Mouse (Mus musculus) splenic B cell, adult 2 months (primary cell): ENCODE results near the gene Itgbl1.
"Not testable (repeated sequence)": the region's sequence is repeated elsewhere in the genome, so short reads cannot be mapped to it uniquely, and the experiment has no call there.

ENCODE experiments used
- DNase-seq: peaks from one replicate; pipeline ENCODE4 v3.0.0-alpha.2; 2011; ENCODE audit warnings: low read depth, low spot score
- H3K27me3 ChIP-seq: 2 replicates; pipeline ENCODE4 v1.6.1; 2012; ENCODE audit warnings: mild to moderate bottlenecking, low read length, moderate library complexity, mixed read lengths; ENCODE audit not compliant: control insufficient read depth, poor library complexity, insufficient read depth, severe bottlenecking
- H3K36me3 ChIP-seq: 2 replicates; pipeline ENCODE4 v1.6.1; 2012; ENCODE audit warnings: mild to moderate bottlenecking, low read length, moderate library complexity, mixed read lengths; ENCODE audit not compliant: control insufficient read depth, poor library complexity, insufficient read depth, severe bottlenecking

The Itgbl1 gene

DNA sequence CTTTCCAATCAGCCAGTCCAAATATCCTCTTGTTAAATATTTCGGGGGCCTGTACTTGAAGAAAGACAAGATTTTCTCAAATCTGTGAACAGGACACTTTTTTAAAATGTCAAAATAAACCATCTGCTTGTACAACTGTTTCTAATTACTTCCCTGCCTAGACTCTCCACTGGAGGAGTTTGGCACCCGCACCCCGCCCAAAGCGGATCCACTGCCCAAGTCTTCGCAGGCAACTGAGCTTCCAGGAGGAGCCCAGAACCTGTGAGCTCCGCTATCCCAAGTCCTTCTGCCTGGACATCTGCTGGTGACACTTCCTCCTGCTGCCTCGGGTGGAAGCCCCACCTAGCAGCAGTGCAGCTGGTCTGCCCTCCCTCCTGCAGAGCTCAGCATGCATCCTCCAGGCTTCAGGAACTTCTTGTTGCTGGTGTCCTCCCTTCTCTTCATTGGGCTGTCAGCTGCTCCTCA, at the start of gene Itgbl1:
Gene Itgbl1, plus strand, starts transcription at position 51 of the 465 bp plus-strand sequence.
- no peak for DNase-seq
- H3K36me3 ChIP-seq = no peaks in the 10 kb centered on the region
- no peaks in the 10 kb centered on the region for H3K27me3 ChIP-seq

- no peaks in the 10 kb centered on the region for H3K27me3 ChIP-seq
- no peaks in the 10 kb centered on the region for H3K36me3 ChIP-seq
- DNase-seq = no peak
Observed at GRCm38 (mm10) chr14:123622969-123623368, 36.8 kb upstream of the Itgbl1 start.

DNA sequence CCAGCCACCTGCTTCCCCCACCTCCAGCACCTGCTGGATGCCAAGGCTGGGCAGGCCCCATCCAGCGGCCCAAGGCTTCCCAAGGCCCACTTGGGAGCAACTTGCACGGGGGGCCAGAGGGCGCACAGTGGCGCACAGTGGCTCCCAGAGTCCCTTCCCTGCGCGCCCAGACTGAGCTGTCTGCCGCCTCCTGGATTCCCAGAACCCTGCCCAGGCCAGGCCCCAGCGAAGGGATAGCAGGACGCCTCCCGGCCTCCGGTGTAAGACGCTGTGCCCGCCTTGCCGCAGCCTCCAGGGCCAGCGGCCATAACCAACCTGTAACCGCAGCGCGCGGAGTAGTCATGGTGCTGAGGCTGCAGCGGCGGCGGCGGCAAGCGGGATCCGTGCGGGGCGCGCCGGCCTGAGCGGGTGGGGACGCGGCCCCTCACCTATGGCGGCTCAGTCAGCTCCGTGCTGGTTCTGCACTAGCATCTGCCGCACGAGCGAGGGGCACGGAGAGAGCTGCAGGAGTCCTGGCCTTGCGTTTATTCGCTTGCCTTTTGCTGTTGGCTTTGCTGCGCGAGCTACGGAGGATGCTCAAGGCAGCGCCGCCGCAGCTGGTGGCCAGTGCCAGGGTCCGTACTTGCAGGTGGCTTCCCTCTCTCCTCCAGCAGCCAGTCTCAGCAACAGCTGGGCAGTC, 33.1 kb upstream of the Itgbl1 start, which contains the start of gene Nalcn:
Gene Nalcn, minus strand, starts transcription at position 644 of the 679 bp plus-strand sequence.
- no peak for DNase-seq
- Histone ChIP-seq H3K36me3 (no peaks in the 10 kb centered on the region), H3K27me3 (no peaks in the 10 kb centered on the region)

DNA sequence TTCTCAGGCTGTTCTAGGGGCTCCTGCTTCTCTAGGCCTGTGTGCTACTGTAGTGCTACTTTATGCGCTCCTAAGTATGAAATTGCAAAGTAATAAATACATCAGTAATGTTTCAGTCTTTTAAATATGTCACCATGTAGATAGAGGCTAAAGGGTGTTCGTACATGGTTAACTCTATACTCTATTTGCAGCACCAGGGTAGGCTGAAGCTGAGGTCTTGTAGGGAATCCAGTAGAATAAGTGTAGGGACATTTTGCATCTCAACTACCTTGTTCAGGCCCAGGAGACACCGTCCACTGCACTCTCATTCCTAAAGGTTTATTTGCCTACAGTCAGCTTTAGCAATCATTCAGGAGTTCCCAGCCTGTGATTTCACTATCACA, 32.6 kb upstream of the Itgbl1 start:
- no peaks in the 10 kb centered on the region for H3K27me3 ChIP-seq
- no peaks in the 10 kb centered on the region for H3K36me3 ChIP-seq
- DNase-seq = no peak

- Histone ChIP-seq H3K36me3 (no peaks in the 10 kb centered on the region), H3K27me3 (no peaks in the 10 kb centered on the region)
- no peak for DNase-seq
Observed at GRCm38 (mm10) chr14:123661091-123661491, 1.3 kb downstream of the Itgbl1 start.

- DNase-seq = no peak
- H3K36me3 ChIP-seq = no peaks in the 10 kb centered on the region
- H3K27me3 ChIP-seq = no peaks in the 10 kb centered on the region
Observed at GRCm38 (mm10) chr14:123662386-123662785, 2.6 kb downstream of the Itgbl1 start.

DNA sequence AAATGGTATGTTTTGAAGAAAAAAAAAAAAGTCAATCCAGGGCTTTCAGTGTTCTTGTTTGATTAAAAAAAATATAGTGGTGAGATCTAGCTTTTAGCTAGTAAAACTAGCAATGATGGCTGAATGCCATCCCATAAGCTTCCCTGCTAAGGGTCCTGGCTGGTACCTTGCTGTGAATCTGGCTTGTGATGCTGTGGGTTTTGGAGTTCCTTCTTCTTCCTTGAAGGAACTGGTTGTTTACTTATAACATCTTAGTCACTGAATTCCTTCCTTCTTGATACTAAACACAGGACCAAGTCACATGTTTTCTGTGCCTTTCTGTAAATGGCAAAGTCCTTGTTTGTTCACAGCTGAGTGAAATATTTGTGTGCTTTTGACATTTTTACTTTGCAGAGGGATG, 3.4 kb downstream of the Itgbl1 start:
- Histone ChIP-seq H3K27me3 (no peaks in the 10 kb centered on the region), H3K36me3 (no peaks in the 10 kb centered on the region)
- DNase-seq = no peak

DNA sequence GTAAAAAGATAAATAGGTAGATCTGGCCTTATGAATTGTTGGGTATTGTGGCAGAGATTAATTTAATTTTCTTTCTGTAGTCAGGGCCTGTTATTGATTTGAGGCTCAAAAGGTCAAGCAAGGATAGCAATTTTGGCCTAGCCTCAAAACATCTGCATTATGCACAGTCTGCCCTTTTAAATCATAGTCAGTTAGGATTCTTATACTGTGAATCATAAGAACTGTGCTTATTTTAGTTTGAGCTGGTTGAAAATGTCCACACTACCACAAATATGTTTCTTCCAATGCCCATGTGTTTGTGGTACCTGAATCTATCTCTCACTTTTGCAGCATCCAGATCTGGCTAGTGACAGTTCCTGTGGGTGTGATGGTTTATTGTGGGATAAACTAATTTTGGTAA, 4.7 kb downstream of the Itgbl1 start:
- DNase-seq = no peak
- Histone ChIP-seq H3K27me3 (no peaks in the 10 kb centered on the region), H3K36me3 (no peaks in the 10 kb centered on the region)

DNA sequence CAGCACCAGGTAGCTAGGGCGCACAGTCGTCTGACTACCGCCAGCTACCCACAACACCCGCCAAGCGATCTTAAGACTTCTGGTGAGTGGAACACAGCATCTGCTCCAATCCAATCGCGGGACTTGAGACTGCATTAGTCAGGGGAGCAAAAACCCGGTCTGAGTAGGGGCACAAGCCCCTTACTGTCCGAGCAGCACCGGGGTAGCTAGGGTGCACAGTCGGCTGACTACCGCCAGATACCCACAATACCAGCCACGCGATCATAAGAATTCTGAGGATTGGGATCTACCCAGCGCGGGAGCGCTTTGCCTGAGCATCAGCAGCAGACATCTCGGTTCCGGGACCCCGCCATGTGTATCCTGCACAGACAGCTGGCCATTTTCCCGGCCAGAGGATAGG, 11.3 kb downstream of the Itgbl1 start:
- not testable (repeated sequence) for H3K36me3 ChIP-seq, H3K27me3 ChIP-seq, DNase-seq

DNA sequence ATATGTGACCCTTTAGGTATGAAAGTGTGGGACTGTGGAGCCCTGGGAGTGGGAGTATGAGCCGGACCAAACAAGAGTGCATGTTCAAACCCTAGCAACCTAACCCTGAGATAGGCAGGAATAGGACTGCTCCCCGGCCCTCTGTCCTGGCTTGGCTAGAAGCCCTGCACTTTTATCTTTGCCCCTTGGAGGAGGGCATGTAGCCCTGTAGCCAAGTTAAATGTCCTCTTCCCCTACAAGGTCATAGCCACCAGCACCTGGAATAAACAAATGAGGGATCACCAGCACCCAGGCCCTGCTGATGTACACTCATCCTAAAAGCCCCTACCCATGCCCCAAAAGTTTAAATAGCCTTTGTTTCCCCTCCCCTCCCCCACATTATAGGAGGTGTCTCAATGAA, 18.3 kb downstream of the Itgbl1 start:
- Histone ChIP-seq H3K27me3 (no peaks in the 10 kb centered on the region), H3K36me3 (no peaks in the 10 kb centered on the region)
- no peak for DNase-seq

- Histone ChIP-seq H3K27me3 (no peaks in the 10 kb centered on the region), H3K36me3 (no peaks in the 10 kb centered on the region)
- no peak for DNase-seq
Observed at GRCm38 (mm10) chr14:123714751-123715150, 55.0 kb downstream of the Itgbl1 start.

DNA sequence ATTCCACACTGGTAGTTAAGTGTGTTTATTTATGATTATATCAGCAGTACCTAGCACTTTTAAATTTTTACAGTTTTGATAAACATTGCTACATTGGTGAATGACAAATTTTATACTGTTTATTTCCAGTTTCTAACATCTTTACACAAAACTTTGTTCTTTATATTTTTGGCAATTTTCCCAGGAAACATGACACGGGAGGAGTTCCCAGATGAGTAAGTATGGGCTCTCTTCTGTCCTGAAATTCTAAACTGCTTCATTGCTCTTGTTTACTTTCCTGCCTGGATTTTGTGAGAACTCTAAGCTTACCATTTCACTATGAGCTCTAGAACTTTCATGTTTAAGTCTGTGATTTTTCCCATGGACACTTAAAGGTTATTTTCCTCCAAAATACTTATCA, 82.3 kb downstream of the Itgbl1 start:
- H3K27me3 ChIP-seq = no peaks in the 10 kb centered on the region
- no peak for DNase-seq
- no peaks in the 10 kb centered on the region for H3K36me3 ChIP-seq

DNA sequence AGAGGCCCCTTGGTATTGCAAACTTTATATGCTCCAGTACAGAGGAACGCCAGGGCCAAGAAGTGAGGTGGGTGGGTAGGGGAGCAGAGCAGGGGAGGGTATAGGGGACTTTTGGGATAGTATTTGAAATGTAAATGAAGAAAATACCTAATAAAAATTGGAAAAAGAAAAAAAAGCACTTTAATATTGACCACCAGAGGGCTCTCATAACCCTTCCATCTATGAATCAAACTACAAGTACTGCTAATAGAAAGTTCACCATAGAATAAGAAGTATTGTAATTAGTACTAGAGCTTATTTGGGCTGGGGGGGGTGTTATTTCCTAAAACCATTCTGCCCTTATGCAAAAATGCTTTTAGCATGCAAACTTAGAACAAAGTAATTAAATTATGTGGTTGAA, 91.2 kb downstream of the Itgbl1 start:
- Histone ChIP-seq H3K36me3 (no peaks in the 10 kb centered on the region), H3K27me3 (no peaks in the 10 kb centered on the region)
- DNase-seq = no peak

- H3K27me3 ChIP-seq = no peaks in the 10 kb centered on the region; the same call in 1 of the 2 replicates
- no peaks in the 10 kb centered on the region for H3K36me3 ChIP-seq
- no peak for DNase-seq
Observed at GRCm38 (mm10) chr14:123759534-123759933, 99.8 kb downstream of the Itgbl1 start.

GRCm38 (mm10) chr14:123760079-123760478, 100.3 kb downstream of the Itgbl1 start:
- no peaks in the 10 kb centered on the region for H3K36me3 ChIP-seq

GRCm38 (mm10) chr14:123801744-123802143, 142.0 kb downstream of the Itgbl1 start:
- H3K27me3 ChIP-seq = no peaks in the 10 kb centered on the region
- H3K36me3 ChIP-seq = no peaks in the 10 kb centered on the region

More at GRCm38 (mm10) chr14:123760079-123760478, 100.3 kb downstream of the Itgbl1 start:
- no peak for DNase-seq
- no peaks in the 10 kb centered on the region; the same call in 1 of the 2 replicates for H3K27me3 ChIP-seq

More at GRCm38 (mm10) chr14:123801744-123802143, 142.0 kb downstream of the Itgbl1 start:
- no peak for DNase-seq
